Mouse (Mus musculus): ENCODE measurements around the gene Art4. TPM values are rescaled to one million over a fixed set of nuclear protein-coding genes. Genes with fewer than 3 reads are reported as not detected.
"Not testable (repeated sequence)": the region's sequence is repeated elsewhere in the genome, so short reads cannot be mapped to it uniquely, and the experiment has no call there.

Art4 gene
- polyA plus RNA-seq (2012; rRNA removed), result 0.50 and 0.62 TPM in 2 replicates

GRCm38 (mm10) chr6:136857186-136857872 is at the start of gene Art4:
Gene Art4, minus strand, starts transcription at chr6:136857733.
- no peak for DNase-seq (ENCODE audit: extremely low spot score in 1 of 2, low spot score in 1 of 2)

DNA sequence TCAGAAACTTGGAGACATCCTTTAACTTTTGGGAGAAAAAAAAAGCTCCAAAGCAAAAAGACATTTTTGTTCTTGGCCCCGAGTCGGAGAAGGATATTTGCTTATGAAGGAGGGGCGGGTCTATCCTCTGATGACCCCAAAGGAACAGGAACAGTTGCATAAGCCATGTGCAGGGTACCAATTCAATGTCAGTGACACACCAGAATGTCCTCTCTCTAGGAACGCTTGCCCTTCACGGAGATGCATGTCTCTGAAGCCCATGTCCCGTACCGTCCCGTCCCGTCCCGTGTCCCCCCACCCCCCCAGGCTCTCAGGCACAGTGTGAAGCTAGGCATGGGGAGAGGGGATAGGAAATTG is 49.4 kb upstream of the Art4 start:
- DNase-seq (ENCODE audit: extremely low spot score in 1 of 2, low spot score in 1 of 2), result no peak

- no peak for DNase-seq (ENCODE audit: extremely low spot score in 1 of 2, low spot score in 1 of 2)
These were observed 48.9 kb upstream of the Art4 start for GRCm38 (mm10) chr6:136906283-136906936.

DNA sequence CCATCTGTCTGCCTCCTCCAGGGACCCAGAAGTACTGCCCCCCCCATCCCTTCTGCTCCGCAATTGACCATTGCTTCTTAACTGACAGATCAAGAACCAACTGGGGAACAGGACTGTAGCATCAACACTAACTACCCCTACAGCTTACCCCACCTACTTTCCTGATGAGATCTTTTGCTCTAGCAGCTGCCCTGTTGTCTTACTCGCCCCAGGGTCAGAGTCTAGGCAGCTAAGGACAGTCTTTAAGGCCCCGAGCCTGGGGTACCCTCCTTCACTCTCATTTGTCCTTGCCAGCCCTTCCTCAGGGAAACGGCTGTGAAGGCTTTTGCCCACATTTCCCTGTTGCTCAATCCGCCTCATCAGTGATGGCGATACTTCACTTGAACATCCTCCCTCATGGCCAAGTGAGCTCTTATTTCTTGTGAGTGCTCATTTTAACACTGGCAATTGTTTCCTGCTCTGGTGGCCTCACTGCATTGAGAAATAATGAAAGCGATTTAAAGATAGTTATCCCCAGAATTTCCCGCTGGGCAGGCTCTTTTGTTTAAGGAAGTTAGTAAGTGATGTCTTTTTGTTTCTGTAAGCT is 46.4 kb upstream of the Art4 start:
- no peak for DNase-seq (ENCODE audit: extremely low spot score in 1 of 2, low spot score in 1 of 2)

- no peak for DNase-seq (ENCODE audit: extremely low spot score in 1 of 2, low spot score in 1 of 2)
These were observed 45.0 kb upstream of the Art4 start for GRCm38 (mm10) chr6:136902527-136902926.

DNA sequence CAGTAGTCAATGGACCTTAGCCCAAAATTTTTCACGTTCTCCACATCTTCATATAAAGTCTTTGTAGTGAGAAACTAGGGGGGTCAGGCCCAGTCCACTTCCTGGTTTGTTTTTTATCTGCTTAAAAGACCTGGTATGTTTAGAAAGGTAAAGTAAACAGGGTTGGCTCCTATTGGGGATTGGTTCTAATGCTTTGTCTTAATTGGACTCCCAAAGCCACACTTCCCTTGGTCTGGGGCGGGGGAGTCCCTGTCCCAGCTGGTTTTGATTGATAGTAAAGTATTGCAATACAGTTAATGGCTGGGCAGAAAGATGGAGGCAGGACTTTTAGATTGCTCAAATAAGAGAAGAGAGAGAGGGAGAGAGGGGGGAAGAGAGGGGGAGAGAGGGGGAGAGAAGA is 43.5 kb upstream of the Art4 start:
- no peak for DNase-seq (ENCODE audit: extremely low spot score in 1 of 2, low spot score in 1 of 2)

GRCm38 (mm10) chr6:136900369-136901009 is 43.0 kb upstream of the Art4 start:
- no peak for DNase-seq (ENCODE audit: extremely low spot score in 1 of 2, low spot score in 1 of 2)

GRCm38 (mm10) chr6:136898954-136899353 is 41.4 kb upstream of the Art4 start:
- DNase-seq (ENCODE audit: extremely low spot score in 1 of 2, low spot score in 1 of 2), result no peak

- DNase-seq (ENCODE audit: extremely low spot score in 1 of 2, low spot score in 1 of 2), result no peak
These were observed 40.7 kb upstream of the Art4 start for GRCm38 (mm10) chr6:136898222-136898621.

- no peak for DNase-seq (ENCODE audit: extremely low spot score in 1 of 2, low spot score in 1 of 2)
These were observed 40.3 kb upstream of the Art4 start for GRCm38 (mm10) chr6:136897789-136898188.

DNA sequence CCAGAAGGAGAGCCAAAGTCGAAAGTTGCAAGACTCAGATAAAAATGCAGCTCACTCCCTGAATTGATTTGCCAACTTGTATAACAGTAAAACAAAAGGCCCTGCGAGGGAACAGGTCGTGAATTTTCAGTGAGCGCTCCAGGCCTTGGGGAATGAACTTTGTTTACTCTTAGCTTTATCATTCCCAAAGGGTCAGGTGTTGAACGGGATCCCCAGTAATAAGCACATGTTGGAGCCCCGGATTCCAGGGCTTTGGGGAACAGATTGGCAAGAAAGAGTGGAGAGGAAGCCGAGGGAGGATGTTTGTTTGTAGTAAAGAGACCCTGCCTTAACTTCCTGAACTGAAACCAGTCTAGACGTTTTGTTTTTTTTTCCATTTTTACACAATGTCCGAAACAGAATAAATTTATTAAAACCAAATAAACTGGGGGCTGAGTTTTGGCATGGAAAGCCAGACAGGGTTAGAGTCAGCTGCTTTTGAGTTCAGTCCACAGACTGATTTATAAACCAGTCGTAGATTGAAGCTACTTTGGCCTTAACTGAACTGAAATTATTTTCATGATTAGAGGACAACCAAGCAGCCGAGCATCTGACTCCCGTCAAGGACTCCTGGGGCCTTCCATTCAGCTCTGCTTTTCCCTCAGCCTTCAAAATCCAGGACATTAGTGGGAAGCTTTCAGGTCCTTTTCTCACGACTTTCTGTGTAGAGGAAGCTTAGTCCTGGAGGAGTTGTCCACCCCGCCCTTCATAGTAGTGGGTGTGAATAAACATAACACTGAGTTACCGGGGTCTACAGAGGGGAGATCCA is 37.2 kb upstream of the Art4 start:
- no peak for DNase-seq (ENCODE audit: extremely low spot score in 1 of 2, low spot score in 1 of 2)

- no peak for DNase-seq (ENCODE audit: extremely low spot score in 1 of 2, low spot score in 1 of 2)
These were observed 34.5 kb upstream of the Art4 start for GRCm38 (mm10) chr6:136892002-136892401.

- peak in 1 of 2 experiments; percentile 35 for DNase-seq (ENCODE audit: extremely low spot score in 1 of 2, low spot score in 1 of 2)
These were observed 32.0 kb upstream of the Art4 start for GRCm38 (mm10) chr6:136889554-136889953.

- DNase-seq (ENCODE audit: extremely low spot score in 1 of 2, low spot score in 1 of 2), result no peak
These were observed 31.5 kb upstream of the Art4 start for GRCm38 (mm10) chr6:136889067-136889466.

GRCm38 (mm10) chr6:136887854-136888253 is 30.3 kb upstream of the Art4 start:
- no peak for DNase-seq (ENCODE audit: extremely low spot score in 1 of 2, low spot score in 1 of 2)

GRCm38 (mm10) chr6:136884766-136885165 is 27.2 kb upstream of the Art4 start:
- DNase-seq (ENCODE audit: extremely low spot score in 1 of 2, low spot score in 1 of 2), result not testable (repeated sequence)

GRCm38 (mm10) chr6:136883961-136884360 is 26.4 kb upstream of the Art4 start:
- no peak for DNase-seq (ENCODE audit: extremely low spot score in 1 of 2, low spot score in 1 of 2)

DNA sequence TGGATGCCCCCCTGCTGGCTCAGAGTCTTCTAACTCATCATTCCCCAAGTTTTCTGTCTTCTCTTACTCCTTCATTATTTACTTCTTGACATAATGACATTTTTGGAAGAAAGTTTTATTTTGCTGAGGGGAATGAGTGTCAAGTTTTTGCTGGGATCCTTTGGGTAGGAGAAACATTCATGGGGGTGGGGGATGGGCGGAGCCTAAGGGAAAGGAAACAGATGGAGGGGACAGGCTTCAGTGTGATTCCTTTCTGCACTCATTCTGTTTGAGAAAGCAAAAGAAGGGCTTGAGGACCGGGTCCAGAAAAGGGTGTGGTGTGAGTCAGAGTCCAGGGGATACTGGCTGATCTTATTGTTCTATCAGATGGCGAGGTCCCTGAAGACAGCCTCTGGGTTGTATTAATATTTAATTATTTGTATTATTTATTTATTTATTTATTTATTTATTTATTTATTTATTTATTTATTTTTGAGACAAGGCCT is 25.9 kb upstream of the Art4 start:
- no peak for DNase-seq (ENCODE audit: extremely low spot score in 1 of 2, low spot score in 1 of 2)

- no peak for DNase-seq (ENCODE audit: extremely low spot score in 1 of 2, low spot score in 1 of 2)
These were observed 24.1 kb upstream of the Art4 start for GRCm38 (mm10) chr6:136881678-136882077.

GRCm38 (mm10) chr6:136875670-136876069 is 18.1 kb upstream of the Art4 start, which contains the start of gene Mgp:
Gene Mgp, minus strand, starts transcription at chr6:136875823.
- DNase-seq (ENCODE audit: extremely low spot score in 1 of 2, low spot score in 1 of 2), result peak; percentile 36 to 78

Measured in frontal cortex, adult 2 months (tissue).